Mouse (Mus musculus): ENCODE measurements around the gene Mpi. TPM values are rescaled to one million over a fixed set of nuclear protein-coding genes. Genes with fewer than 3 reads are reported as not detected.
A peak's percentile ranks its signal among the peaks of the same experiment; 100 is the strongest.

Gene Mpi
- total and polyA plus RNA-seq, 2 experiments: 8.9 to 14.5 TPM

DNA sequence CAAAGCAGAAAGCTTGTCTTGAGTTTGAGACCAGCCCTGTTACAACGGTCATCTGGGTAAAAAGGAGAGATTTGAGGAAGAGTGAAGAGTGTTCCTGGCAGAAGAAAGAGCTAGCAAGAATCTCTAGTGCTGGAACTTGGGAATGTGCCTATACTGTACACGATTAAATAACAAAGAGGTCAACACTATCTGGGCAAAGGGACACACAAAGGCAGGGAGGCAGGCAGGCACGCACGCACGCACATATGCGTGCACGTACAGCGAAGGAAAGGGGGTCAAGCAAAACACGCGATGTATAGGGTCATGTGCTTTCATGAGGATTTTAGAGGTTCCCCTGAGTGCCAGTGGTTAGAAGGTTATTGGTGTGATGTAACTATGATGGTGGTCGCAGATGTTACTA is 556 bp upstream of the Mpi start:
- no peak for DNase-seq (ENCODE audit: extremely low read depth, low read depth, low spot score)
- Histone ChIP-seq H3K9ac (ENCODE audit: low read depth, low read length) (no peak overlapping the region), H3K4me1 (ENCODE audit: control insufficient read depth, insufficient read depth, low read length) (peaks cover 7% of the 10 kb centered on the region), H3K27ac (replicated peaks; ENCODE audit: insufficient read depth, low read depth, low read length) (no peak overlapping the region), H3K79me2 (ENCODE audit: control insufficient read depth, insufficient read depth, low read length) (no peaks in the 10 kb centered on the region), H3K27me3 (ENCODE audit: control insufficient read depth, insufficient read depth, low read length) (no peaks in the 10 kb centered on the region), H3K36me3 (ENCODE audit: control insufficient read depth, insufficient read depth, low read length) (no peaks in the 10 kb centered on the region), H3K4me3 (ENCODE audit: insufficient read depth, low read depth, low read length) (no peak overlapping the region)
- TF ChIP-seq CTCF (IDR thresholded peaks at IDR 0.05; ENCODE audit: low read depth, low read length): no peak
- no peak for TF ChIP-seq POLR2A (IDR thresholded peaks at IDR 0.05; ENCODE audit: extremely low read depth, insufficient read depth, low read length)
- 85% methylated on average over 11 of the region's 11 CpGs for WGBS

DNA sequence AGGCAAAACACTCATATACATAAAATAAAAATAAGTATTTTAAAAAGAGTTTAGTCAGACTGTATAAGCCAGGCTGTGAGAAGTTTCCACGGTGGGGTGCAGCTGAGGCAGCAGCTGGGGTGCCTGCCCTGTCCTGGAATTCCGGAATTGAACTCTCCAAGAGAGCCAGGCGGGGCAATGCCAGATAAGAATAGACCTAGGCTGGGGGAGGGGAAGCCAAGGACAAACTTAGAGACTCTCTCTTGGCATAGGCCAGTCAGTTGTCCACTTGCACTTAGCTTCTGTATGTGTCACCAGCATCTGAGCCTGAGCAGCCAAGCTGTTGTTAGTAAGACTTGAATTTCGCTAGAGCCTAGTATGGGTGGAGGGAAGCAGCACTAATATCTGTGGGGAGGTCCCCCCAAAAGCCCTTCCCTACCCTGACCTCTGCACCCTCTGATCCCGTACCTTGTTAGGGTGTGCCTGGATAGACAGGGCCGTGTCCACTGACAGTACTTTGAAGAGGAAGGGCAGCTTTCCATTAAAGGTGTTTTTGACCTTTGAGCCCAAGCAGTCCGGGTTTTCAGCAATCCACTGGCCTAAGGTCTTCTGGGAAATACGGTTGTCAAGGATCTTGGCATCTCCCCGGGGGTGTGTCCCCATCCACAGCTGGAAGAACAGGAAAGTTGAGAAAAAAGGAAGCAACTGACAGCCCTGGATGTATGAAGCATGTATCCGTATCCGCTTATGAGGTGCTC is 2.3 kb downstream of the Mpi start:
- H3K36me3 ChIP-seq (ENCODE audit: control insufficient read depth, insufficient read depth, low read length): no peaks in the 10 kb centered on the region; the same call in 1 of the 2 replicates
- peak; percentile 47 for DNase-seq (ENCODE audit: extremely low read depth, low read depth, low spot score)
- H3K79me2 ChIP-seq (ENCODE audit: control insufficient read depth, insufficient read depth, low read length): no peaks in the 10 kb centered on the region
- H3K4me1 ChIP-seq (ENCODE audit: control insufficient read depth, insufficient read depth, low read length): peaks cover 13% of the 10 kb centered on the region
- H3K4me3 ChIP-seq (ENCODE audit: insufficient read depth, low read depth, low read length): no peak overlapping the region
- H3K27me3 ChIP-seq (ENCODE audit: control insufficient read depth, insufficient read depth, low read length): no peaks in the 10 kb centered on the region
- WGBS: 62% methylated on average over 11 of the region's 11 CpGs
- no peak overlapping the region for H3K27ac ChIP-seq (replicated peaks; ENCODE audit: insufficient read depth, low read depth, low read length)
- no peak overlapping the region for H3K9ac ChIP-seq (ENCODE audit: low read depth, low read length)
- TF ChIP-seq POLR2A (IDR thresholded peaks at IDR 0.05; ENCODE audit: extremely low read depth, insufficient read depth, low read length) (no peak), CTCF (IDR thresholded peaks at IDR 0.05; ENCODE audit: low read depth, low read length) (no peak)

DNA sequence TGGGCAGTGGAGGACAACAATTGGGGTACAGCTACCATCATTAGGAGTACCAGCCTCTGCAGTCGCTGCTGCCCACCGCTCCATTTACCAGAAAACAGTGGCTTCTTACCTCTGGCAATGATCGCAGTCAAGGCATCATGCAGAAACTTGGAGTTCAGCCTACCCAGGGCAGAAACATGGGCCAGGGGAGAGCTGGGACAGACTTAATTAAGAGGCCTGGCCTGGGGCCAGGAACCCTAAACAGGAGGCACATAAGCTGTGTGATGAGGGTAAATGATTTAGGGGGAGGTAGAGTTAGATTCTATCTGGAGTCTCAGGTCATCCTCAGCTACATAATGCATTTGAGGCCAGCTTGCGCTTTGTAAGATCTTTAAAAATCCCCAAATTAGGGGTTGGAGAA is 3.4 kb downstream of the Mpi start:
- no peak overlapping the region for H3K4me3 ChIP-seq (ENCODE audit: insufficient read depth, low read depth, low read length)
- no peak overlapping the region for H3K27ac ChIP-seq (replicated peaks; ENCODE audit: insufficient read depth, low read depth, low read length)
- no peaks in the 10 kb centered on the region for H3K27me3 ChIP-seq (ENCODE audit: control insufficient read depth, insufficient read depth, low read length)
- 97% methylated on average over 4 of the region's 4 CpGs for WGBS
- no peaks in the 10 kb centered on the region for H3K79me2 ChIP-seq (ENCODE audit: control insufficient read depth, insufficient read depth, low read length)
- peaks cover 2% of the 10 kb centered on the region; the same call in 1 of the 2 replicates for H3K36me3 ChIP-seq (ENCODE audit: control insufficient read depth, insufficient read depth, low read length)
- H3K9ac ChIP-seq (ENCODE audit: low read depth, low read length): no peak overlapping the region
- no peak for DNase-seq (ENCODE audit: extremely low read depth, low read depth, low spot score)
- H3K4me1 ChIP-seq (ENCODE audit: control insufficient read depth, insufficient read depth, low read length): peaks cover 13% of the 10 kb centered on the region
- TF ChIP-seq CTCF (IDR thresholded peaks at IDR 0.05; ENCODE audit: low read depth, low read length): no peak
- no peak for TF ChIP-seq POLR2A (IDR thresholded peaks at IDR 0.05; ENCODE audit: extremely low read depth, insufficient read depth, low read length)

DNA sequence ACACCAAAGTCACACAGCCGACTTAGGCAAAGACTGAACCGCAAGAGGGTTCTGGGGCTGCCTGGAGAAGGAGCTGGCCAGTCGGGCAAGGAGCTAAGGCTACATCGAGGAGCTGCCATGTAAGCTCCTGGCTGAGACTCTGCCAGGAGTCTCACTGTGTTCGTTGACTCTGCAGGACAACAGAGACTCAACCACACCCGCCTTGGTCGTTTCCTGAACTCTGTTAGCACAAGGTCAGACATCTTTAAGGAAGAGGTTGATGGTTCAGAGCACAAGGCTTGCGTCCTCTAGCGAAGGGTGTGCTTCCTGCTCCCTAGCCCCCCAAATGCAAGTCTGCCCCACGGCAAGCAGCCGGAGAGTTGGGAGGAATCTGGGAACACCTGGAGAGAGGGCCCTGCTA is 4.7 kb downstream of the Mpi start:
- Histone ChIP-seq H3K36me3 (ENCODE audit: control insufficient read depth, insufficient read depth, low read length) (peaks cover 4% of the 10 kb centered on the region; the same call in 1 of the 2 replicates), H3K27ac (replicated peaks; ENCODE audit: insufficient read depth, low read depth, low read length) (no peak overlapping the region), H3K4me1 (ENCODE audit: control insufficient read depth, insufficient read depth, low read length) (peaks cover 13% of the 10 kb centered on the region), H3K79me2 (ENCODE audit: control insufficient read depth, insufficient read depth, low read length) (no peaks in the 10 kb centered on the region), H3K4me3 (ENCODE audit: insufficient read depth, low read depth, low read length) (no peak overlapping the region), H3K9ac (ENCODE audit: low read depth, low read length) (no peak overlapping the region), H3K27me3 (ENCODE audit: control insufficient read depth, insufficient read depth, low read length) (no peaks in the 10 kb centered on the region)
- no peak for DNase-seq (ENCODE audit: extremely low read depth, low read depth, low spot score)
- TF ChIP-seq CTCF (IDR thresholded peaks at IDR 0.05; ENCODE audit: low read depth, low read length): no peak
- TF ChIP-seq POLR2A (IDR thresholded peaks at IDR 0.05; ENCODE audit: extremely low read depth, insufficient read depth, low read length): no peak
- 90% methylated on average over 11 of the region's 11 CpGs for WGBS

DNA sequence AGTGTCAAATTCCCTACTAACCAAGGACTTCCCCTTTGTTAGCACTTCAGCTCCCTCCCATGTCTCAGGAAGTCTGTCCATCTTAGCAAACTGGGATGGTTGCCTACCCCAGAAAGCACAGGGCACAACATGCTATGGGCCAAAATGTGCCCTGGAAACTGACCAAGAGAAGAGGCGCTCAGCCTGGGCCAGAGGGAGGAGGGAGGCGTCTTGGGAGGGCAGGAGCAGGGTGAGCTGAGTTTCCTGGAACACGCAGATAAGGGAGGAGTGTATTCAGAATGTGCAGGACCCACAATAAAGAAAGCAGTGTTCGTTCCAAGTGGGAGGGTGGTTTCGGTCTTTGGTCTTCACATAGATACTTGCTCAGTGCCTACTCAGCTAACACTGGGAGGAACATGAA is 5.3 kb downstream of the Mpi start:
- no peaks in the 10 kb centered on the region for H3K27me3 ChIP-seq (ENCODE audit: control insufficient read depth, insufficient read depth, low read length)
- 0 out of 2 replicates have a peak overlapping the region, but pooled peaks have one; percentile 13 for H3K27ac ChIP-seq (replicated peaks; ENCODE audit: insufficient read depth, low read depth, low read length)
- H3K36me3 ChIP-seq (ENCODE audit: control insufficient read depth, insufficient read depth, low read length): peaks cover 6% of the 10 kb centered on the region; the same call in 1 of the 2 replicates
- 74% methylated on average over 5 of the region's 5 CpGs for WGBS
- TF ChIP-seq CTCF (IDR thresholded peaks at IDR 0.05; ENCODE audit: low read depth, low read length): no peak
- TF ChIP-seq POLR2A (IDR thresholded peaks at IDR 0.05; ENCODE audit: extremely low read depth, insufficient read depth, low read length): no peak
- H3K9ac ChIP-seq (ENCODE audit: low read depth, low read length): no peak overlapping the region
- peaks cover 13% of the 10 kb centered on the region for H3K4me1 ChIP-seq (ENCODE audit: control insufficient read depth, insufficient read depth, low read length)
- H3K4me3 ChIP-seq (ENCODE audit: insufficient read depth, low read depth, low read length): no peak overlapping the region
- H3K79me2 ChIP-seq (ENCODE audit: control insufficient read depth, insufficient read depth, low read length): no peaks in the 10 kb centered on the region
- no peak for DNase-seq (ENCODE audit: extremely low read depth, low read depth, low spot score)

DNA sequence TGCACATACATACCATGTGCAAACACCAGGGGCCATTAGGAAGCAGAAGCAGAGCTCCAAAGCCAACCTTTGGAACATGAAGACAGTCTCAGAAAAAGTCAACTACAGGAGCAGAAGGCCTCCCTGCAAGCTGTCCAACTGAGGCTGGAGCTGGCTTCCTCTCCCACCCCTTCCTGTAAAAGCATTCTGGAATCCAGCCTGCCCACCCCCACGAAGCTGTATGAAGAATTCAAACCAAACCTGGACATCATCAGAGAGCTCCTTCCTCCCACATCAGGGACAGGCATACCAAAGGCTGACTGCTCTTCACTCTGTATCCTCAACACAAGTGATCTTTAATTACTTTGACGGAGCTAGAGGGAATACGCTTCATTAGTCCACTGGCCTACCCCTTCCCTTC is 8.6 kb downstream of the Mpi start:
- H3K9ac ChIP-seq (ENCODE audit: low read depth, low read length): no peak overlapping the region
- H3K27ac ChIP-seq (replicated peaks; ENCODE audit: insufficient read depth, low read depth, low read length): no peak overlapping the region
- H3K4me1 ChIP-seq (ENCODE audit: control insufficient read depth, insufficient read depth, low read length): peaks cover 6% of the 10 kb centered on the region; the same call in 1 of the 2 replicates
- TF ChIP-seq POLR2A (IDR thresholded peaks at IDR 0.05; ENCODE audit: extremely low read depth, insufficient read depth, low read length): no peak
- TF ChIP-seq CTCF (IDR thresholded peaks at IDR 0.05; ENCODE audit: low read depth, low read length): no peak
- H3K27me3 ChIP-seq (ENCODE audit: control insufficient read depth, insufficient read depth, low read length): no peaks in the 10 kb centered on the region
- no peak overlapping the region for H3K4me3 ChIP-seq (ENCODE audit: insufficient read depth, low read depth, low read length)
- H3K79me2 ChIP-seq (ENCODE audit: control insufficient read depth, insufficient read depth, low read length): no peaks in the 10 kb centered on the region
- peaks cover 6% of the 10 kb centered on the region; the same call in 1 of the 2 replicates for H3K36me3 ChIP-seq (ENCODE audit: control insufficient read depth, insufficient read depth, low read length)
- WGBS: 89% methylated on average over 3 of the region's 3 CpGs
- DNase-seq (ENCODE audit: extremely low read depth, low read depth, low spot score): no peak

All from liver, adult 2 months (tissue).